In the genomic region with DNA sequence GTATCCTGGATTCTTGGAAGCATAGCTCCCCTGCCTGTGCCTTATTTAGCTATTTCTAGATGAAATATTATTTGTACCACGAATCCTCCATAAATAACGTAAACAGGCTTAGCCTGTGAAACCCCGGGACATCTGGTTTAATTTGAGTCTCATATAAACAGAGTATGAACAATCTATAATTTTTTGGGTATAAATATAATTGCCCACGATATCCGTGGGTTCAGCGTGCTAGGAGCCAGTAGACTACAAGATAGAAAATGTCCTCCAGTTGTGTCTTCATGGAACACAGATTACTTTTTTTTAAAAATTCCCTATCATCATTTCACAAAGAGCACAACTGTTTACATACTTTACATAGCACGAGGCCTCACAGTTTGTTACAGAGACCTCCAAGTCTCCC, we compare ENCODE assay signal across 22 mouse cellular contexts. TPM values are rescaled to one million over a fixed set of nuclear protein-coding genes. Genes with fewer than 3 reads are reported as not detected.
A peak's percentile ranks its signal among the peaks of the same experiment; 100 is the strongest.
DNase-seq lines count a peak whose midpoint lies in the region; ATAC-seq and TF ChIP-seq lines count a peak whose summit lies in the region.
"Had no signal": no experiment of that assay in that cellular context is flagged by ENCODE, and none has a peak within 500 bp of the region (broad histone marks: within the 10 kb centered on the region; RNA-seq: fewer than 3 reads in every experiment).

No protein-coding gene starts in this region.

- DNase-seq in liver, embryonic 11.5 days (ENCODE audit: low spot score), result no peak
- DNase-seq in liver, postnatal 0 days, result no peak
- DNase-seq in limb, embryonic 10.5 days (ENCODE audit: low spot score), result no peak
- DNase-seq in left cerebral cortex, adult 9 months (ENCODE audit: low spot score in 2 of 2), result no peak
- no peak for DNase-seq in layer of hippocampus, adult 8-10 months (ENCODE audit: low spot score in 2 of 2)
- no peak for DNase-seq in forebrain, postnatal 0 days
- DNase-seq: adrenal gland, adult 8-10 months; cerebellum, adult 18-20 months; cerebellum, postnatal 25 days; gastrocnemius, postnatal 25 days; heart, adult 2 months; kidney, adult 18-20 months; thymus, adult 2 months had no signal

- H3K4me3 ChIP-seq in liver, embryonic 11.5 days (ENCODE audit: low read depth, low read length), result no peak overlapping the region
- H3K4me3 ChIP-seq in liver, postnatal 0 days (ENCODE audit: low read depth, low read length), result no peak overlapping the region
- no peak overlapping the region for H3K4me3 ChIP-seq in embryonic facial prominence, embryonic 15.5 days (replicated peaks)
- no peak overlapping the region for H3K4me3 ChIP-seq in limb, embryonic 10.5 days
- no peak overlapping the region for H3K4me3 ChIP-seq in stomach, embryonic 15.5 days (replicated peaks)
- H3K4me3 ChIP-seq in forebrain, postnatal 0 days (ENCODE audit: low read depth, low read length), result no peak overlapping the region
- H3K4me3 ChIP-seq: heart, adult 2 months; hindbrain, embryonic 15.5 days; midbrain, embryonic 10.5 days had no signal

- TF ChIP-seq CTCF in liver, postnatal 0 days (IDR thresholded peaks at IDR 0.05; ENCODE audit: low read depth), result no peak
- TF ChIP-seq CTCF in forebrain, postnatal 0 days (IDR thresholded peaks at IDR 0.05; ENCODE audit: low read depth), result no peak

- peak overlapping the region; percentile 31 for H3K4me2 ChIP-seq in liver, embryonic 11.5 days
- H3K4me2 ChIP-seq in liver, postnatal 0 days (ENCODE audit: low read depth, low read length), result no peak overlapping the region
- H3K4me2 ChIP-seq in embryonic facial prominence, embryonic 15.5 days (replicated peaks), result no peak overlapping the region
- no peak overlapping the region for H3K4me2 ChIP-seq in stomach, embryonic 15.5 days
- H3K4me2 ChIP-seq in forebrain, postnatal 0 days (ENCODE audit: low read depth), result no peak overlapping the region
- H3K4me2 ChIP-seq: hindbrain, embryonic 15.5 days had no signal

- no peak overlapping the region for H3K9ac ChIP-seq in liver, embryonic 11.5 days (ENCODE audit: low read depth, low read length)
- H3K9ac ChIP-seq in liver, postnatal 0 days (replicated peaks), result no peak overlapping the region
- H3K9ac ChIP-seq in embryonic facial prominence, embryonic 15.5 days, result no peak overlapping the region
- no peak overlapping the region for H3K9ac ChIP-seq in stomach, embryonic 15.5 days
- no peak overlapping the region for H3K9ac ChIP-seq in forebrain, postnatal 0 days
- H3K9ac ChIP-seq: hindbrain, embryonic 15.5 days had no signal

- no peaks in the 10 kb centered on the region for H3K27me3 ChIP-seq in liver, embryonic 11.5 days (replicated peaks; ENCODE audit: control insufficient read depth, insufficient read depth, low read length)
- no peaks in the 10 kb centered on the region for H3K27me3 ChIP-seq in liver, postnatal 0 days (ENCODE audit: insufficient read depth, low read length)
- no peaks in the 10 kb centered on the region for H3K27me3 ChIP-seq in embryonic facial prominence, embryonic 15.5 days
- no peaks in the 10 kb centered on the region for H3K27me3 ChIP-seq in limb, embryonic 10.5 days (ENCODE audit: low read depth, poor library complexity, severe bottlenecking)
- H3K27me3 ChIP-seq in stomach, embryonic 15.5 days (replicated peaks), result no peaks in the 10 kb centered on the region
- no peaks in the 10 kb centered on the region for H3K27me3 ChIP-seq in forebrain, postnatal 0 days (ENCODE audit: insufficient read depth, low read length)
- H3K27me3 ChIP-seq: hindbrain, embryonic 15.5 days had no signal

- peak overlapping the region; percentile 36; the same call in 1 of the 2 replicates for H3K27ac ChIP-seq in liver, embryonic 11.5 days (ENCODE audit: low read depth, low read length)
- H3K27ac ChIP-seq in liver, postnatal 0 days (ENCODE audit: low read depth), result no peak overlapping the region
- H3K27ac ChIP-seq in embryonic facial prominence, embryonic 15.5 days (replicated peaks), result 0 out of 2 replicates have a peak overlapping the region, but pooled peaks have one; percentile 4
- peak overlapping the region; percentile 17; the same call in 1 of the 2 replicates for H3K27ac ChIP-seq in limb, embryonic 10.5 days
- H3K27ac ChIP-seq in stomach, embryonic 15.5 days, result peak overlapping the region; percentile 75
- H3K27ac ChIP-seq in forebrain, postnatal 0 days (ENCODE audit: low read depth, low read length), result no peak overlapping the region
- H3K27ac ChIP-seq: heart, adult 2 months; hindbrain, embryonic 15.5 days; kidney, postnatal 0 days; midbrain, embryonic 10.5 days had no signal

- peaks cover 3% of the 10 kb centered on the region; the same call in 1 of the 2 replicates for H3K9me3 ChIP-seq in liver, embryonic 11.5 days (ENCODE audit: control insufficient read depth, low read length)
- H3K9me3 ChIP-seq in liver, postnatal 0 days (ENCODE audit: low read length), result no peaks in the 10 kb centered on the region
- H3K9me3 ChIP-seq in embryonic facial prominence, embryonic 15.5 days (replicated peaks), result no peaks in the 10 kb centered on the region
- 0 out of 2 replicates have a peak, but pooled peaks cover 4% of the 10 kb centered on the region for H3K9me3 ChIP-seq in limb, embryonic 10.5 days (replicated peaks)
- no peaks in the 10 kb centered on the region for H3K9me3 ChIP-seq in stomach, embryonic 15.5 days
- H3K9me3 ChIP-seq in forebrain, postnatal 0 days (ENCODE audit: low read length), result no peaks in the 10 kb centered on the region
- H3K9me3 ChIP-seq: hindbrain, embryonic 15.5 days had no signal

- no peaks in the 10 kb centered on the region for H3K36me3 ChIP-seq in liver, embryonic 11.5 days (ENCODE audit: control insufficient read depth, insufficient read depth, low read length)
- H3K36me3 ChIP-seq in liver, postnatal 0 days (replicated peaks; ENCODE audit: insufficient read depth, low read length), result no peaks in the 10 kb centered on the region
- no peaks in the 10 kb centered on the region for H3K36me3 ChIP-seq in embryonic facial prominence, embryonic 15.5 days
- H3K36me3 ChIP-seq in limb, embryonic 10.5 days, result no peaks in the 10 kb centered on the region
- H3K36me3 ChIP-seq in stomach, embryonic 15.5 days, result no peaks in the 10 kb centered on the region
- no peaks in the 10 kb centered on the region for H3K36me3 ChIP-seq in forebrain, postnatal 0 days (ENCODE audit: insufficient read depth)
- H3K36me3 ChIP-seq: hindbrain, embryonic 15.5 days; midbrain, embryonic 10.5 days had no signal

- H3K4me1 ChIP-seq in liver, embryonic 11.5 days (replicated peaks; ENCODE audit: control insufficient read depth, insufficient read depth, low read length), result peaks cover 23% of the 10 kb centered on the region
- peaks cover 11% of the 10 kb centered on the region for H3K4me1 ChIP-seq in liver, postnatal 0 days (ENCODE audit: insufficient read depth)
- peaks cover 28% of the 10 kb centered on the region for H3K4me1 ChIP-seq in embryonic facial prominence, embryonic 15.5 days
- peaks cover 27% of the 10 kb centered on the region for H3K4me1 ChIP-seq in limb, embryonic 10.5 days
- H3K4me1 ChIP-seq in stomach, embryonic 15.5 days, result peaks cover 22% of the 10 kb centered on the region
- H3K4me1 ChIP-seq in forebrain, postnatal 0 days (ENCODE audit: insufficient read depth), result peaks cover 8% of the 10 kb centered on the region; the same call in 1 of the 2 replicates

- WGBS in liver, embryonic 11.5 days, result 80% methylated on average over 7 of the region's 7 CpGs
- WGBS in liver, postnatal 0 days (ENCODE audit: insufficient replicate concordance), result 72% methylated on average over 7 of the region's 7 CpGs
- WGBS in embryonic facial prominence, embryonic 15.5 days, result 46% methylated on average over 7 of the region's 7 CpGs
- WGBS in limb, embryonic 10.5 days, result 91% methylated on average over 7 of the region's 7 CpGs
- 48% methylated on average over 7 of the region's 7 CpGs for WGBS in stomach, embryonic 15.5 days
- 87% methylated on average over 7 of the region's 7 CpGs for WGBS in forebrain, postnatal 0 days

- TF ChIP-seq EP300 in liver, postnatal 0 days (IDR thresholded peaks at IDR 0.05; ENCODE audit: low read depth), result no peak

- ATAC-seq in liver, embryonic 11.5 days (replicated peaks; ENCODE audit: low FRiP score), result no peak
- no peak for ATAC-seq in liver, postnatal 0 days
- ATAC-seq in embryonic facial prominence, embryonic 15.5 days (ENCODE audit: insufficient number of reproducible peaks, low FRiP score, low TSS enrichment, low read depth), result no peak
- ATAC-seq in stomach, embryonic 15.5 days (ENCODE audit: insufficient read depth, low FRiP score, low read depth), result no peak
- ATAC-seq in forebrain, postnatal 0 days, result no peak
- ATAC-seq: activated CD4-positive, CD25-positive, alpha-beta regulatory T cell, adult 4 months; forebrain, embryonic 16.5 days; lung, postnatal 0 days had no signal

RNA-seq across cellular contexts. Expression of a gene that starts 56.4 kb away (rescaled TPM):
- polyA plus RNA-seq in liver, embryonic 11.5 days (2014; fragmentation: Nextera tagmentation; extraction: Ambion mirVana), result 0.75 and 1.2 TPM in 2 replicates
- polyA plus RNA-seq in liver, postnatal 0 days (2015; fragmentation: Nextera tagmentation; extraction: Ambion mirVana), result 0.11 and 0.21 TPM in 2 replicates
- polyA plus RNA-seq in embryonic facial prominence, embryonic 15.5 days (2015; fragmentation: Nextera tagmentation; extraction: Ambion mirVana), result 1.8 and 2.2 TPM in 2 replicates
- 0.26 and 0.33 TPM in 2 replicates for polyA plus RNA-seq in limb, embryonic 10.5 days (2016; fragmentation: Nextera tagmentation; extraction: Ambion mirVana)
- polyA plus RNA-seq in stomach, embryonic 15.5 days (2015; fragmentation: Nextera tagmentation; extraction: Ambion mirVana), result 2.8 TPM in 2 replicates
- total RNA-seq in layer of hippocampus, adult 8-10 months (2022), result 1 to 10 TPM; 3.5 to 4.1 (median 3.7) TPM
- 1.7 and 2.1 TPM in 2 replicates for total RNA-seq in forebrain, postnatal 0 days (2014; rRNA removed)
- 1.1 and 1.8 TPM in 2 replicates for polyA plus RNA-seq in forebrain, postnatal 0 days (2015; fragmentation: Nextera tagmentation; extraction: Ambion mirVana)
- total RNA-seq: ES-E14 had no signal

Comparison
In these comparisons a context has a peak if more than half of its experiments do, and no peak if none do; other contexts are left out.
1. H3K27ac ChIP-seq: peak in liver, embryonic 11.5 days (single experiment), embryonic facial prominence, embryonic 15.5 days (single experiment), limb, embryonic 10.5 days (single experiment) and stomach, embryonic 15.5 days (single experiment); none in liver, postnatal 0 days (single experiment) and forebrain, postnatal 0 days (single experiment).